Mouse (Mus musculus): Measurements from ENCODE around the gene Dmrt3. TPM values are rescaled to one million over a fixed set of nuclear protein-coding genes. Genes with fewer than 3 reads are reported as not detected.
A peak's percentile ranks its signal among the peaks of the same experiment; 100 is the strongest.

Gene Dmrt3
- 0.08 TPM in 1 of 2 replicates, not detected in the other for polyA plus RNA-seq (2015; fragmentation: Nextera tagmentation; extraction: Ambion mirVana)

GRCm38 (mm10) chr19:25610015-25610410, at the start of gene Dmrt3:
TSS of gene Dmrt3 (plus strand) at chr19:25610301.
- Histone ChIP-seq H3K9ac (ENCODE audit: low read depth, low read length) (no peak within 1 kb of the TSS), H3K4me1 (replicated peaks; ENCODE audit: control insufficient read depth, insufficient read depth, low read length) (no peaks in the 10 kb centered on the region), H3K27ac (ENCODE audit: low read depth, low read length) (no peak within 1 kb of the TSS), H3K4me2 (replicated peaks; ENCODE audit: low read depth) (peak within 1 kb of the TSS; percentile 68), H3K9me3 (ENCODE audit: control insufficient read depth) (no peaks in the 10 kb centered on the region), H3K27me3 (replicated peaks; ENCODE audit: control insufficient read depth, insufficient read depth, low read length) (peaks cover 99% of the 10 kb centered on the region), H3K4me3 (ENCODE audit: low read depth, low read length) (peak within 1 kb of the TSS; percentile 40), H3K36me3 (ENCODE audit: control insufficient read depth, insufficient read depth) (no peaks in the 10 kb centered on the region)
- no peak for TF ChIP-seq CTCF (IDR thresholded peaks at IDR 0.05; ENCODE audit: low read depth)
- ATAC-seq: no peak
- 1% methylated on average over 26 of the region's 29 CpGs for WGBS

DNA sequence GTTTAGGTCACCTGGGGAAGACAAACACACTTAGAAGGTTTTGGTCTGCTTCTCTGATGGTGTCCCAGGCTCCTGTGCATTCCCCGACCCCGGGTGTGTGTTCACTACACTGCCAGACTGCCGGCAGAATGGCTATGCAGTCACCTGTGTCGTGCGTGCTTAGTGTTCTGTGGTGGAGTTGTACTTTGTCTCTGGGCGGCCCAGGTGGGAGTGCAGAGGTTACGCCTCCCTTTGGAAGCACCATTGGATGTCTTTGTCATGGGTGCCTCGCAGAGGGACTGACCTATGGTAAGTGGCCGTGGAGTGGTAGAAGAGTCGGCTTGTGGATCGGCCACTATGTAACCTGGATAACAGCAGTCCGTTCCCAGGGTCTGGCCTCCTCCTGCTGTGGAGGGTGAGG, 45.7 kb upstream of the Dmrt3 start:
- no peaks in the 10 kb centered on the region for H3K9me3 ChIP-seq (ENCODE audit: control insufficient read depth)
- no peak overlapping the region for H3K27ac ChIP-seq (ENCODE audit: low read depth, low read length)
- no peak overlapping the region for H3K4me3 ChIP-seq (ENCODE audit: low read depth, low read length)
- no peak overlapping the region for H3K9ac ChIP-seq (ENCODE audit: low read depth, low read length)
- TF ChIP-seq CTCF (IDR thresholded peaks at IDR 0.05; ENCODE audit: low read depth): no peak
- H3K4me2 ChIP-seq (replicated peaks; ENCODE audit: low read depth): 0 out of 2 replicates have a peak overlapping the region, but pooled peaks have one; percentile 17
- no peaks in the 10 kb centered on the region; the same call in 1 of the 2 replicates for H3K27me3 ChIP-seq (replicated peaks; ENCODE audit: control insufficient read depth, insufficient read depth, low read length)
- 51% methylated on average over 12 of the region's 12 CpGs for WGBS
- H3K4me1 ChIP-seq (replicated peaks; ENCODE audit: control insufficient read depth, insufficient read depth, low read length): no peaks in the 10 kb centered on the region
- no peaks in the 10 kb centered on the region for H3K36me3 ChIP-seq (ENCODE audit: control insufficient read depth, insufficient read depth)
- ATAC-seq: peak; percentile 64

- Histone ChIP-seq H3K4me1 (replicated peaks; ENCODE audit: control insufficient read depth, insufficient read depth, low read length) (no peaks in the 10 kb centered on the region), H3K27ac (ENCODE audit: low read depth, low read length) (no peak overlapping the region), H3K4me3 (ENCODE audit: low read depth, low read length) (no peak overlapping the region), H3K27me3 (replicated peaks; ENCODE audit: control insufficient read depth, insufficient read depth, low read length) (peaks cover 3% of the 10 kb centered on the region; the same call in 1 of the 2 replicates), H3K36me3 (ENCODE audit: control insufficient read depth, insufficient read depth) (no peaks in the 10 kb centered on the region), H3K4me2 (replicated peaks; ENCODE audit: low read depth) (no peak overlapping the region), H3K9me3 (ENCODE audit: control insufficient read depth) (no peaks in the 10 kb centered on the region), H3K9ac (ENCODE audit: low read depth, low read length) (no peak overlapping the region)
- ATAC-seq: peak; percentile 78
- WGBS: 41% methylated on average over 7 of the region's 7 CpGs
- TF ChIP-seq CTCF (IDR thresholded peaks at IDR 0.05; ENCODE audit: low read depth): peak; percentile 7; the same call in 1 of the 2 replicates
Measured at GRCm38 (mm10) chr19:25569778-25570177, 40.3 kb upstream of the Dmrt3 start.

- Histone ChIP-seq H3K27me3 (replicated peaks; ENCODE audit: control insufficient read depth, insufficient read depth, low read length) (0 out of 2 replicates have a peak, but pooled peaks cover 3% of the 10 kb centered on the region), H3K27ac (ENCODE audit: low read depth, low read length) (no peak overlapping the region), H3K4me1 (replicated peaks; ENCODE audit: control insufficient read depth, insufficient read depth, low read length) (0 out of 2 replicates have a peak, but pooled peaks cover 4% of the 10 kb centered on the region), H3K9ac (ENCODE audit: low read depth, low read length) (no peak overlapping the region), H3K36me3 (ENCODE audit: control insufficient read depth, insufficient read depth) (no peaks in the 10 kb centered on the region), H3K4me3 (ENCODE audit: low read depth, low read length) (no peak overlapping the region), H3K9me3 (ENCODE audit: control insufficient read depth) (no peaks in the 10 kb centered on the region), H3K4me2 (replicated peaks; ENCODE audit: low read depth) (no peak overlapping the region)
- WGBS: 45% methylated on average over 10 of the region's 10 CpGs
- no peak for TF ChIP-seq CTCF (IDR thresholded peaks at IDR 0.05; ENCODE audit: low read depth)
- no peak for ATAC-seq
Measured at GRCm38 (mm10) chr19:25574431-25574830, 35.7 kb upstream of the Dmrt3 start.

- H3K36me3 ChIP-seq (ENCODE audit: control insufficient read depth, insufficient read depth): no peaks in the 10 kb centered on the region
- no peak overlapping the region for H3K4me3 ChIP-seq (ENCODE audit: low read depth, low read length)
- ATAC-seq: peak; percentile 69
- TF ChIP-seq CTCF (IDR thresholded peaks at IDR 0.05; ENCODE audit: low read depth): no peak
- 0 out of 2 replicates have a peak, but pooled peaks cover 4% of the 10 kb centered on the region for H3K4me1 ChIP-seq (replicated peaks; ENCODE audit: control insufficient read depth, insufficient read depth, low read length)
- WGBS: 7% methylated on average over 17 of the region's 17 CpGs
- no peak overlapping the region for H3K9ac ChIP-seq (ENCODE audit: low read depth, low read length)
- peak overlapping the region; percentile 38 for H3K4me2 ChIP-seq (replicated peaks; ENCODE audit: low read depth)
- H3K27me3 ChIP-seq (replicated peaks; ENCODE audit: control insufficient read depth, insufficient read depth, low read length): 0 out of 2 replicates have a peak, but pooled peaks cover 3% of the 10 kb centered on the region
- H3K9me3 ChIP-seq (ENCODE audit: control insufficient read depth): no peaks in the 10 kb centered on the region
- H3K27ac ChIP-seq (ENCODE audit: low read depth, low read length): 0 out of 2 replicates have a peak overlapping the region, but pooled peaks have one; percentile 35
Measured at GRCm38 (mm10) chr19:25574981-25575814, 34.9 kb upstream of the Dmrt3 start.

- H3K4me3 ChIP-seq (ENCODE audit: low read depth, low read length): no peak overlapping the region
- H3K9me3 ChIP-seq (ENCODE audit: control insufficient read depth): no peaks in the 10 kb centered on the region
- H3K9ac ChIP-seq (ENCODE audit: low read depth, low read length): no peak overlapping the region
- H3K27ac ChIP-seq (ENCODE audit: low read depth, low read length): peak overlapping the region; percentile 64
- peak; percentile 89 for ATAC-seq
- 0 out of 2 replicates have a peak, but pooled peaks cover 4% of the 10 kb centered on the region for H3K4me1 ChIP-seq (replicated peaks; ENCODE audit: control insufficient read depth, insufficient read depth, low read length)
- no peaks in the 10 kb centered on the region for H3K36me3 ChIP-seq (ENCODE audit: control insufficient read depth, insufficient read depth)
- WGBS: 64% methylated on average over 2 of the region's 2 CpGs
- H3K27me3 ChIP-seq (replicated peaks; ENCODE audit: control insufficient read depth, insufficient read depth, low read length): 0 out of 2 replicates have a peak, but pooled peaks cover 9% of the 10 kb centered on the region
- H3K4me2 ChIP-seq (replicated peaks; ENCODE audit: low read depth): no peak overlapping the region
- no peak for TF ChIP-seq CTCF (IDR thresholded peaks at IDR 0.05; ENCODE audit: low read depth)
Measured at GRCm38 (mm10) chr19:25578358-25578757, 31.7 kb upstream of the Dmrt3 start.
